Mouse (Mus musculus): ENCODE data around the gene Zfp648. TPM values are rescaled to one million over a fixed set of nuclear protein-coding genes. Genes with fewer than 3 reads are reported as not detected.
A peak's percentile ranks its signal among the peaks of the same experiment; 100 is the strongest.

Gene Zfp648
- polyA plus RNA-seq, 1 experiment from 2014 or later = 0.26 TPM

DNA sequence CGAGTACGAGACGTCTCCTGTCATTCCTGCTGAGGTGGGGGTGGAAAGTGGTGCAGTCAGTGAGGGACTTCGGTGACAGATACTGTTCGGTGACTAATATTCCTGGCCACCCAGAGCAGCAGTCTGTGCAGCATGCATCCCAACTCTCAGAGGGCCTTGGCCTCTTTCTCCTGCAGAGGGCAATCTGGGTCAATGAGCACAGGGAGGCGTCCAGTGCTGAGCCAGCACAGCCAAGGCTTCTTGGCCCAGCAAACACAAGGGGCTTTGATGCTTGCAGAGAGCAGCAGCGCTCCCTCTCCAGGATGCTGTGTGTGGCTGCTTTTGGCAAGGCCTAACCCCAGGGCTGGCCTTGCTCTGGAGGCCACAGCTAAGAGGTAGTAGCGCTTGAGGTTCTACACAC lies 1.6 kb downstream of the Zfp648 start:
- H3K9ac ChIP-seq (ENCODE audit: low read depth, low read length) = no peak overlapping the region
- no peak overlapping the region for H3K27ac ChIP-seq (ENCODE audit: low read depth, low read length)
- H3K9me3 ChIP-seq (ENCODE audit: control insufficient read depth, low read length) = no peaks in the 10 kb centered on the region
- H3K4me1 ChIP-seq (ENCODE audit: control insufficient read depth, insufficient read depth, low read length) = peaks cover 4% of the 10 kb centered on the region; the same call in 1 of the 2 replicates
- no peak overlapping the region for H3K4me2 ChIP-seq (replicated peaks; ENCODE audit: low read depth, low read length)
- peaks cover 26% of the 10 kb centered on the region for H3K27me3 ChIP-seq (ENCODE audit: control insufficient read depth, insufficient read depth, low read length)
- peak; percentile 51 for ATAC-seq (ENCODE audit: low FRiP score, low TSS enrichment)
- 59% methylated on average over 8 of the region's 8 CpGs for WGBS
- H3K36me3 ChIP-seq (ENCODE audit: control insufficient read depth, insufficient read depth, low read length) = no peaks in the 10 kb centered on the region
- H3K4me3 ChIP-seq (ENCODE audit: low read length) = no peak overlapping the region

DNA sequence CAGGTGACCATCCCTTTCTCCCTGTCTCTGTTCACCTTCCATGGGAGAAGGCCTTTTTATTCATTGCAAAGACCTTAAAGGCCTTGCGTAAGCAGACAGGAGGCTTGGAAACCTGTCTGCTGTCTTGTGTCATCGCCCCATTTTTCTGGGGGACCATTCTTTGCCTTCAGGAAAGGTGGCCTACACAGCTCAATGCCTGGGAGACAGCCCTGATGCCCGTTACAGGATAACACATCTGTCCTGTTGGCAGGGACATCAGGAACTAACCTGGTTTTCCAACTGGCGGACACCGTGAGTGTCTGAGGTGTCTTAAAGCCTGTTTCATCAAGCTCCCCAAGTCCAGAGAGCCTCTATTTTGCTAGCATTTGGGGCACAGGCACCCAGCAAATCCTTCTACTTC lies 2.4 kb downstream of the Zfp648 start:
- 92% methylated on average over 5 of the region's 5 CpGs for WGBS
- H3K9ac ChIP-seq (ENCODE audit: low read depth, low read length) = no peak overlapping the region
- H3K4me3 ChIP-seq (ENCODE audit: low read length) = no peak overlapping the region
- no peak for ATAC-seq (ENCODE audit: low FRiP score, low TSS enrichment)
- H3K27ac ChIP-seq (ENCODE audit: low read depth, low read length) = no peak overlapping the region
- peaks cover 4% of the 10 kb centered on the region; the same call in 1 of the 2 replicates for H3K4me1 ChIP-seq (ENCODE audit: control insufficient read depth, insufficient read depth, low read length)
- H3K36me3 ChIP-seq (ENCODE audit: control insufficient read depth, insufficient read depth, low read length) = no peaks in the 10 kb centered on the region
- H3K27me3 ChIP-seq (ENCODE audit: control insufficient read depth, insufficient read depth, low read length) = peaks cover 26% of the 10 kb centered on the region
- H3K9me3 ChIP-seq (ENCODE audit: control insufficient read depth, low read length) = no peaks in the 10 kb centered on the region
- H3K4me2 ChIP-seq (replicated peaks; ENCODE audit: low read depth, low read length) = no peak overlapping the region

DNA sequence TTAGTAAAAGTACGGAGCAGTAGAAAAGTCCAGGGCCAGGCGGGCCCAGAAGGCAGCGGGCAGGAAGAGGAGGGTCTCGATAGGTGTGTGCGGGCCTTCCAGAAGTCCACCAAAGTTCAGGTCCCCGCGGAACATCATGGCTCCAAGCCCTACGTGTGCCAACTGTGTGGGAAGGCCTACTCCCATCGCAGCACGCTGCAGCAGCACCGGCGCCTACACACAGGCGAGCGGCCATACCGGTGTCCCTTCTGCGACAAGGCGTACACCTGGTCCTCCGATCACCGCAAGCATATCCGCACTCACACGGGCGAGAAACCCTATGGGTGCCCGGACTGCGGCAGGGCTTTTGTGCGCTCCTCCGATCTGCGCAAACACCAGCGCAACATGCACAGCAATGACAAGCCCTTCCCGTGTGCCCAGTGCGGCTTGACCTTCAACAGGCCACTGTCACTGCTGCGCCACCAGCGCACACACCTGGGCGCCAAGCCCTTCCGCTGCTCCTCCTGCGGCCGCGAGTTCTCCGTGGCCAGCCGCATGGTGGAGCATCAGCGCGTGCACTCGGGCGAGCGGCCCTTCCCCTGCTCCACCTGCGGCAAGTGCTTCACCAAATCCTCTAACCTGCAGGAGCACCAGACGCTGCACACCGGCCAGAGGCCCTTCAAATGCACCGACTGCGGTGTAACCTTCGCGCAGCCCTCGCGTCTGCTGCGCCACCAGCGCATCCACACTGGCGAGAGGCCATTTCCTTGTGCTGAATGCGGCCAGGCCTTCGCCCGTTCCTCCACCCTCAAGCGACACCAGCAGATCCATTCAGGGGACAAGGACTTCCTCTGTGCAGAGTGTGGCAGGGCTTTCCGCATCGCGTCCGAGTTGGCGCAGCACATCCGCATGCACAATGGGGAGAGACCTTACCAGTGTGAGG lies 3.9 kb downstream of the Zfp648 start:
- WGBS = 11% methylated on average over 65 of the region's 66 CpGs
- no peaks in the 10 kb centered on the region for H3K36me3 ChIP-seq (ENCODE audit: control insufficient read depth, insufficient read depth, low read length)
- no peaks in the 10 kb centered on the region for H3K9me3 ChIP-seq (ENCODE audit: control insufficient read depth, low read length)
- H3K4me3 ChIP-seq (ENCODE audit: low read length) = peak overlapping the region; percentile 30
- H3K4me1 ChIP-seq (ENCODE audit: control insufficient read depth, insufficient read depth, low read length) = peaks cover 4% of the 10 kb centered on the region; the same call in 1 of the 2 replicates
- H3K27ac ChIP-seq (ENCODE audit: low read depth, low read length) = no peak overlapping the region
- ATAC-seq (ENCODE audit: low FRiP score, low TSS enrichment) = peak; percentile 52
- H3K9ac ChIP-seq (ENCODE audit: low read depth, low read length) = no peak overlapping the region
- peaks cover 26% of the 10 kb centered on the region for H3K27me3 ChIP-seq (ENCODE audit: control insufficient read depth, insufficient read depth, low read length)
- peak overlapping the region; percentile 52 for H3K4me2 ChIP-seq (replicated peaks; ENCODE audit: low read depth, low read length)

DNA sequence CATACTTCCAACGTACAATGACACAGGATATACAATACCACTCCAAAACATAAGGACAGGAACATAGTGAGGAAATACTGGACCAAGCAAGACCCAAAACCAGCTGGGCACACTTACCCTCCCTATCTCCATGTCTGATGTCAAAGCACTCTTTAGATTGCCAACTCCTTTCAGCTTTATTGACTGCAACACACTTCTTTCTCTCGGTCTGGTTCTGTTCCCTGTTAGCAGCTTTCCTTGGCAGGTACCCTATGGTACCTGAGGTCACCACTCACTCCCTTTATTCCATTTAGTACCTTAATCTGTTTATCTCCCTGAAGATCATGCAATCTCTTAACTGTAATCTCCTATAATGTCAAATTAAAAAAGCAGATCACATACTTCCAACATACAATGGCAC lies 19.0 kb downstream of the Zfp648 start:
- Histone ChIP-seq H3K4me1 (ENCODE audit: control insufficient read depth, insufficient read depth, low read length) (no peaks in the 10 kb centered on the region), H3K27me3 (ENCODE audit: control insufficient read depth, insufficient read depth, low read length) (no peaks in the 10 kb centered on the region), H3K4me2 (replicated peaks; ENCODE audit: low read depth, low read length) (no peak overlapping the region), H3K9ac (ENCODE audit: low read depth, low read length) (no peak overlapping the region), H3K4me3 (ENCODE audit: low read length) (no peak overlapping the region), H3K36me3 (ENCODE audit: control insufficient read depth, insufficient read depth, low read length) (no peaks in the 10 kb centered on the region), H3K9me3 (ENCODE audit: control insufficient read depth, low read length) (no peaks in the 10 kb centered on the region), H3K27ac (ENCODE audit: low read depth, low read length) (no peak overlapping the region)
- ATAC-seq (ENCODE audit: low FRiP score, low TSS enrichment) = no peak
- 94% methylated on average over 2 of the region's 2 CpGs for WGBS

DNA sequence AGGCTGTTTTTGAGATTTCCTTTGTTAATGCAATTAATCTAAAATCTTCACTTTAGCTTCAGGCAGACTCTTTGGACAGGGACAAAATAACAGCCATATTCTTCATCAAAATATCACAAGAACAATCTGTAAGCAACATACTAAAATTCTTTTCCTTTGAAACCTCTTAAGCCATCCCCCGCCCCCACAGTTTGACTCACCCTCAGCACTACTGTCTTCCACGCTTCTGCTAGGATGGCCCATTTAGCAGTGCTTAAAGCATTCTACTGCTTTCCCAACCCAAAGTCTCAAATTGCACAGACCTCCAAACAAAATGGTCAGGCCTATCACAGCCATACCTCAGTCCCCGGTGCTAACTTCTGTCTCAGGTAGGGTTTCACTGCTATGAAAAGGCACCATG lies 19.6 kb downstream of the Zfp648 start:
- H3K4me3 ChIP-seq (ENCODE audit: low read length) = no peak overlapping the region
- 92% methylated on average over 3 of the region's 3 CpGs for WGBS

DNA sequence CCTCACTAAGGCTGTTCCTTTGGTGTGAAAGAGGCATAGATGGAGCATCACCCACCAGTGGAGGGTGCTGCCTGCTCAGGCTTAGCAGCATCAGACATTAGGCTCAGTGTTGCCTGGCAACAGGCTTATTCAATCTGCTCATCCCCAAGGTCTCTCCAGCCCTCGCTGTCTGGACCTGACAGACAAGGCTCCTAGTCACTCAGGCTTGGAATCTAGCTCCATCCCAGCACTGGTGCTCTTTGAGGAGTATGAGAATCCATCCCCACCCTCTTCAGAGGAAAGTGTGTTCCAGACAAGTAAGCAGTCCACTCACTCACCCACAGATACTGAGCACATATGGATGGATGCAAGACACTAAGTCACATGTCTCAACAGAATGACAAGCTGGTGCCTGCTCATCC lies 22.8 kb downstream of the Zfp648 start:
- no peak for ATAC-seq (ENCODE audit: low FRiP score, low TSS enrichment)
- H3K9me3 ChIP-seq (ENCODE audit: control insufficient read depth, low read length) = no peaks in the 10 kb centered on the region
- H3K27ac ChIP-seq (ENCODE audit: low read depth, low read length) = no peak overlapping the region
- H3K4me1 ChIP-seq (ENCODE audit: control insufficient read depth, insufficient read depth, low read length) = no peaks in the 10 kb centered on the region
- H3K36me3 ChIP-seq (ENCODE audit: control insufficient read depth, insufficient read depth, low read length) = no peaks in the 10 kb centered on the region
- no peak overlapping the region for H3K4me3 ChIP-seq (ENCODE audit: low read length)
- WGBS = 57% methylated on average over 1 of the region's 1 CpGs
- H3K9ac ChIP-seq (ENCODE audit: low read depth, low read length) = no peak overlapping the region
- H3K4me2 ChIP-seq (replicated peaks; ENCODE audit: low read depth, low read length) = no peak overlapping the region
- H3K27me3 ChIP-seq (ENCODE audit: control insufficient read depth, insufficient read depth, low read length) = no peaks in the 10 kb centered on the region

More for the DNA sequence above, 19.6 kb downstream of the Zfp648 start:
- Histone ChIP-seq H3K4me1 (ENCODE audit: control insufficient read depth, insufficient read depth, low read length) (no peaks in the 10 kb centered on the region), H3K27me3 (ENCODE audit: control insufficient read depth, insufficient read depth, low read length) (no peaks in the 10 kb centered on the region), H3K4me2 (replicated peaks; ENCODE audit: low read depth, low read length) (no peak overlapping the region), H3K9me3 (ENCODE audit: control insufficient read depth, low read length) (no peaks in the 10 kb centered on the region), H3K27ac (ENCODE audit: low read depth, low read length) (no peak overlapping the region), H3K36me3 (ENCODE audit: control insufficient read depth, insufficient read depth, low read length) (no peaks in the 10 kb centered on the region), H3K9ac (ENCODE audit: low read depth, low read length) (no peak overlapping the region)
- no peak for ATAC-seq (ENCODE audit: low FRiP score, low TSS enrichment)

DNA sequence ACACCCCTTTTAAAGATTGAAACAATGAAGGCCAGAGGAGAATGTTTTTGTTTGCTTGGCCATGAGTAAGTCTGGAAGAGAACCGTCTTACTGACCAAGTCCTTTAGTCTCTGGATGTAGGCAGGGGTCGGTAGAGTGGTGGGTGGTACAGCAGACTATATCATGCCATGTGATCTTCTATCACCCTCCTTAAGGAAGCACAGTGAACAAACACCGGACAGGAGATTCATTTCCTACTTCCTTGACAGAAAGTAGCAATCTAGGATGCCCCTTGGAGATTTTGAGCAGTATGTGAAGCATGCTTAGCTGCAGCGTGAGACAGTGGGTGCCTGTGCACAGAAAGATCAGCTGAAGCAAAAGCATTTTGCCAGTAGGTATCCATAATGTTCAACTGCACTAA lies 31.6 kb downstream of the Zfp648 start:
- no peak for ATAC-seq (ENCODE audit: low FRiP score, low TSS enrichment)

DNA sequence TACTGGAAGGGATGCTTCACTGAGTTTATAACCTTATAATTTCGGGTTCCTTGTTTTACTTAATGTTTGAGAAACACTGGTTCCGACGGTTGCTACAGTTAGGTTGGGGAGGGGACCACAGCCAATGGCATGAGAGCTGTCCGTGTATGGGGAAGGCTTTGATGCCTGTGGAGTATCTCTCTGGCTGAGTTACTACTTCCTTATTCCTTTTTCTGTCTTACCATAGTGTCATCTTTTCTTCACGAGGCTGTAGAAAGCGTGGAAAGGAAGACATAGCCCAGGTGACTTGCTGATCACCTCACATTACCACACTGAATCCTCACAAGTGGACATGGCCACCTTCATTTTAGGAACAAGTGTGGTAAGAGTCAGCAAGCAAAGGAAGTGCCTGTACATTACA lies 32.0 kb downstream of the Zfp648 start:
- Histone ChIP-seq H3K27me3 (ENCODE audit: control insufficient read depth, insufficient read depth, low read length) (no peaks in the 10 kb centered on the region), H3K4me1 (ENCODE audit: control insufficient read depth, insufficient read depth, low read length) (no peaks in the 10 kb centered on the region), H3K4me2 (replicated peaks; ENCODE audit: low read depth, low read length) (no peak overlapping the region), H3K36me3 (ENCODE audit: control insufficient read depth, insufficient read depth, low read length) (no peaks in the 10 kb centered on the region), H3K27ac (ENCODE audit: low read depth, low read length) (no peak overlapping the region), H3K9me3 (ENCODE audit: control insufficient read depth, low read length) (no peaks in the 10 kb centered on the region), H3K4me3 (ENCODE audit: low read length) (no peak overlapping the region), H3K9ac (ENCODE audit: low read depth, low read length) (no peak overlapping the region)
- WGBS = 69% methylated on average over 6 of the region's 6 CpGs
- ATAC-seq (ENCODE audit: low FRiP score, low TSS enrichment) = no peak

More for the DNA sequence above, 31.6 kb downstream of the Zfp648 start:
- H3K27ac ChIP-seq (ENCODE audit: low read depth, low read length) = no peak overlapping the region
- H3K9me3 ChIP-seq (ENCODE audit: control insufficient read depth, low read length) = no peaks in the 10 kb centered on the region
- no peak overlapping the region for H3K4me2 ChIP-seq (replicated peaks; ENCODE audit: low read depth, low read length)
- H3K27me3 ChIP-seq (ENCODE audit: control insufficient read depth, insufficient read depth, low read length) = no peaks in the 10 kb centered on the region
- H3K36me3 ChIP-seq (ENCODE audit: control insufficient read depth, insufficient read depth, low read length) = no peaks in the 10 kb centered on the region
- no peak overlapping the region for H3K4me3 ChIP-seq (ENCODE audit: low read length)
- H3K4me1 ChIP-seq (ENCODE audit: control insufficient read depth, insufficient read depth, low read length) = no peaks in the 10 kb centered on the region
- H3K9ac ChIP-seq (ENCODE audit: low read depth, low read length) = no peak overlapping the region
- 80% methylated on average over 4 of the region's 4 CpGs for WGBS

DNA sequence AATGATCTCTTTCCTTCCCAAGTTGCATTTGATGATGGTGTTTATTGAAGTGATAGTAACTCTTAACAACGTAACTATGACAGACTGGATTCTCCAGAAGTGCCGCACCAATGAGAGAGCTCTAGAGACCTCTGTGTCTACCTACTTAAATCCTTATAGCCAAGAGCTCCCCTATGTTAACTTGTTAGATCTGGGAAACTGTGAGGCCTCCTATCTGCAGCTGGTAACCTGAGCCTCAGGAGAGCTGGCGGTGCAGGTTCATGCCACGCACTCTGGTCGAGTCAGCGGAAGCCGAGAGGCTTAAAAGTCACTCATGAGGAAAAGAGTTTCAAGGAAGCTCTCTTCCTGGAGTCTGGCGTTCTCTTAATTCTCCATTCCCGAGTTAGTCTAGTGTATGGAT lies 33.8 kb downstream of the Zfp648 start:
- no peak overlapping the region for H3K27ac ChIP-seq (ENCODE audit: low read depth, low read length)
- no peak overlapping the region for H3K9ac ChIP-seq (ENCODE audit: low read depth, low read length)
- H3K4me2 ChIP-seq (replicated peaks; ENCODE audit: low read depth, low read length) = no peak overlapping the region
- 60% methylated on average over 9 of the region's 9 CpGs for WGBS
- H3K36me3 ChIP-seq (ENCODE audit: control insufficient read depth, insufficient read depth, low read length) = no peaks in the 10 kb centered on the region
- no peaks in the 10 kb centered on the region for H3K27me3 ChIP-seq (ENCODE audit: control insufficient read depth, insufficient read depth, low read length)
- ATAC-seq (ENCODE audit: low FRiP score, low TSS enrichment) = peak; percentile 60; the same call in 1 of the 2 replicates
- H3K4me1 ChIP-seq (ENCODE audit: control insufficient read depth, insufficient read depth, low read length) = no peaks in the 10 kb centered on the region
- H3K4me3 ChIP-seq (ENCODE audit: low read length) = no peak overlapping the region
- no peaks in the 10 kb centered on the region for H3K9me3 ChIP-seq (ENCODE audit: control insufficient read depth, low read length)
